Mouse (Mus musculus): ENCODE measurements around the gene Kirrel3. TPM values are rescaled to one million over a fixed set of nuclear protein-coding genes. Genes with fewer than 3 reads are reported as not detected.
A peak's percentile ranks its signal among the peaks of the same experiment; 100 is the strongest.

Gene Kirrel3
- total RNA-seq, 2 experiments from 2014 or later, result 0.61 to 0.77 TPM

GRCm38 (mm10) chr9:34585487-34585886, 99.8 kb downstream of the Kirrel3 start:
- Histone ChIP-seq H3K4me3 (no peak overlapping the region), H3K27ac (no peak overlapping the region)
- intact Hi-C loops (cut with DNase I), result no loop called here
- TF ChIP-seq CTCF (IDR thresholded peaks at IDR 0.05), result no peak
- no peak for DNase-seq

GRCm38 (mm10) chr9:34586080-34586479, 100.4 kb downstream of the Kirrel3 start:
- Histone ChIP-seq H3K27ac (no peak overlapping the region), H3K4me3 (no peak overlapping the region)
- DNase-seq, result no peak
- TF ChIP-seq CTCF (IDR thresholded peaks at IDR 0.05), result no peak
- intact Hi-C loops (cut with DNase I), result no loop called here

GRCm38 (mm10) chr9:34589799-34590198, 104.1 kb downstream of the Kirrel3 start:
- intact Hi-C loops (cut with DNase I), result no loop called here
- TF ChIP-seq CTCF (IDR thresholded peaks at IDR 0.05), result no peak
- DNase-seq, result no peak
- H3K4me3 ChIP-seq, result no peak overlapping the region
- H3K27ac ChIP-seq, result no peak overlapping the region

GRCm38 (mm10) chr9:34592073-34592610, 106.4 kb downstream of the Kirrel3 start:
- intact Hi-C loops (cut with DNase I), result no loop called here
- no peak for TF ChIP-seq CTCF (IDR thresholded peaks at IDR 0.05)
- Histone ChIP-seq H3K27ac (no peak overlapping the region), H3K4me3 (no peak overlapping the region)
- DNase-seq, result no peak

GRCm38 (mm10) chr9:34593889-34594288, 108.2 kb downstream of the Kirrel3 start:
- TF ChIP-seq CTCF (IDR thresholded peaks at IDR 0.05), result no peak
- DNase-seq, result no peak
- Histone ChIP-seq H3K4me3 (no peak overlapping the region), H3K27ac (no peak overlapping the region)
- intact Hi-C loops (cut with DNase I), result no loop called here

- no peak overlapping the region for H3K4me3 ChIP-seq
- no peak for TF ChIP-seq CTCF (IDR thresholded peaks at IDR 0.05)
- no peak overlapping the region for H3K27ac ChIP-seq
- no peak for DNase-seq
- intact Hi-C loops (cut with DNase I), result no loop called here
Observed at GRCm38 (mm10) chr9:34600326-34600725, 114.6 kb downstream of the Kirrel3 start.

- Histone ChIP-seq H3K27ac (no peak overlapping the region), H3K4me3 (no peak overlapping the region)
- no peak for TF ChIP-seq CTCF (IDR thresholded peaks at IDR 0.05)
- intact Hi-C loops (cut with DNase I), result no loop called here
- DNase-seq, result no peak
Observed at GRCm38 (mm10) chr9:34603750-34604149, 118.1 kb downstream of the Kirrel3 start.

- H3K4me3 ChIP-seq, result no peak overlapping the region
- no peak overlapping the region for H3K27ac ChIP-seq
- TF ChIP-seq CTCF (IDR thresholded peaks at IDR 0.05), result no peak
- intact Hi-C loops (cut with DNase I), result no loop called here
- DNase-seq, result no peak
Observed at GRCm38 (mm10) chr9:34604931-34605330, 119.2 kb downstream of the Kirrel3 start.

GRCm38 (mm10) chr9:34605486-34605885, 119.8 kb downstream of the Kirrel3 start:
- intact Hi-C loops (cut with DNase I), result no loop called here
- no peak for TF ChIP-seq CTCF (IDR thresholded peaks at IDR 0.05)
- Histone ChIP-seq H3K27ac (no peak overlapping the region), H3K4me3 (no peak overlapping the region)
- no peak for DNase-seq

GRCm38 (mm10) chr9:34607976-34608375, 122.3 kb downstream of the Kirrel3 start:
- Histone ChIP-seq H3K4me3 (no peak overlapping the region), H3K27ac (no peak overlapping the region)
- TF ChIP-seq CTCF (IDR thresholded peaks at IDR 0.05), result no peak
- intact Hi-C loops (cut with DNase I), result no loop called here
- no peak for DNase-seq

- Histone ChIP-seq H3K27ac (no peak overlapping the region), H3K4me3 (no peak overlapping the region)
- TF ChIP-seq CTCF (IDR thresholded peaks at IDR 0.05), result no peak
- intact Hi-C loops (cut with DNase I), result no loop called here
- peak; percentile 19 for DNase-seq
Observed at GRCm38 (mm10) chr9:34612886-34613769, 127.4 kb downstream of the Kirrel3 start.

GRCm38 (mm10) chr9:34618099-34618498, 132.4 kb downstream of the Kirrel3 start:
- no peak overlapping the region for H3K4me3 ChIP-seq
- no peak for TF ChIP-seq CTCF (IDR thresholded peaks at IDR 0.05)
- H3K27ac ChIP-seq, result no peak overlapping the region
- intact Hi-C loops (cut with DNase I), result no loop called here
- no peak for DNase-seq

- no peak for TF ChIP-seq CTCF (IDR thresholded peaks at IDR 0.05)
- intact Hi-C loops (cut with DNase I), result no loop called here
- no peak overlapping the region for H3K27ac ChIP-seq
- DNase-seq, result no peak
- no peak overlapping the region for H3K4me3 ChIP-seq
Observed at GRCm38 (mm10) chr9:34619913-34620312, 134.2 kb downstream of the Kirrel3 start.

- no peak for TF ChIP-seq CTCF (IDR thresholded peaks at IDR 0.05)
- no peak for DNase-seq
- intact Hi-C loops (cut with DNase I), result no loop called here
- Histone ChIP-seq H3K4me3 (no peak overlapping the region), H3K27ac (no peak overlapping the region)
Observed at GRCm38 (mm10) chr9:34623526-34623925, 137.8 kb downstream of the Kirrel3 start.
